Mouse (Mus musculus): ENCODE measurements around the gene Gm10644. TPM values are rescaled to one million over a fixed set of nuclear protein-coding genes. Genes with fewer than 3 reads are reported as not detected.

Gene Gm10644
- polyA plus RNA-seq, 1 experiment from 2014 or later: 1.3 TPM

DNA sequence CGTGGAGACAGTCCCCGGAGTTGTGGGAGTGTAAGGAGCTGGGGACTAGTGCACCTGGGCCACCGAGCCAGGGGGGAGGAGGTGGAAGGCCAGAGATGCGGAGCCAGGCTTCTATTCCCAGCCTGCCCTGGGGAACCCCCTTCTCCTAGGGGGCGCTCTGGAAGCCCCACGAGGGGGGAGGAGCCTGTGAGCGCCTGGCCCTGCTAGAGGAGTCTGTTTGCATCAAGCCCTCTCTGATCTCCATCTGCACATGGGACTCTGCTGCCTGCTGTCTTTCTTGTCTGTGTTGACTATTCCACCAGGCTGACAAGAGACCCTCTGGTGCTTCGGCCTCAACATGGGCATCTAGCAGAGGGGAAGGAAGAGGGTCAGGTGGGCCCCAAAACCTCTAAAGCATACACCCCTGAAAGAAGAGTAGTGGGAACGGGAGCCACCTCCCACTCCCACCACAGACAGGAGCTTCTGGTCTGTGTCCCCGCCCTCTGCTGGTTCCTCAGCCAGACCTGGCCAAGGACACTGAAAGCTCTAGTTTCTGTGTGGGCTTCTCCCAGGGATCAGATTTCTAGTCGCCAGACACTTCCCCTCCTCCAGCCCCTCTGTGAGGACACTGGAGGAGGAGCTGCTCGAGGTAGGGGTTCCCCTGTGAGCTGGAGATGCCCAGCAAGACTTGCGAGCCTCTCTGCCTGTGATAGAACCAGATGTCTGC is 51.9 kb downstream of the Gm10644 start:
- Histone ChIP-seq H3K4me2 (ENCODE audit: low read length) (peak overlapping the region; percentile 69), H3K27ac (ENCODE audit: low read length) (no peak overlapping the region), H3K27me3 (replicated peaks; ENCODE audit: control insufficient read depth, insufficient read depth, low read length) (no peaks in the 10 kb centered on the region), H3K9ac (replicated peaks; ENCODE audit: low read depth, low read length) (peak overlapping the region; percentile 19; the same call in 1 of the 2 replicates), H3K9me3 (ENCODE audit: control insufficient read depth, low read length) (no peaks in the 10 kb centered on the region), H3K4me3 (replicated peaks; ENCODE audit: low read length) (peak overlapping the region; percentile 96), H3K4me1 (replicated peaks; ENCODE audit: control insufficient read depth, insufficient read depth, low read length) (peaks cover 51% of the 10 kb centered on the region), H3K36me3 (ENCODE audit: control insufficient read depth, insufficient read depth) (no peaks in the 10 kb centered on the region)
- no peak for ATAC-seq
- 18% methylated on average over 12 of the region's 13 CpGs for WGBS

DNA sequence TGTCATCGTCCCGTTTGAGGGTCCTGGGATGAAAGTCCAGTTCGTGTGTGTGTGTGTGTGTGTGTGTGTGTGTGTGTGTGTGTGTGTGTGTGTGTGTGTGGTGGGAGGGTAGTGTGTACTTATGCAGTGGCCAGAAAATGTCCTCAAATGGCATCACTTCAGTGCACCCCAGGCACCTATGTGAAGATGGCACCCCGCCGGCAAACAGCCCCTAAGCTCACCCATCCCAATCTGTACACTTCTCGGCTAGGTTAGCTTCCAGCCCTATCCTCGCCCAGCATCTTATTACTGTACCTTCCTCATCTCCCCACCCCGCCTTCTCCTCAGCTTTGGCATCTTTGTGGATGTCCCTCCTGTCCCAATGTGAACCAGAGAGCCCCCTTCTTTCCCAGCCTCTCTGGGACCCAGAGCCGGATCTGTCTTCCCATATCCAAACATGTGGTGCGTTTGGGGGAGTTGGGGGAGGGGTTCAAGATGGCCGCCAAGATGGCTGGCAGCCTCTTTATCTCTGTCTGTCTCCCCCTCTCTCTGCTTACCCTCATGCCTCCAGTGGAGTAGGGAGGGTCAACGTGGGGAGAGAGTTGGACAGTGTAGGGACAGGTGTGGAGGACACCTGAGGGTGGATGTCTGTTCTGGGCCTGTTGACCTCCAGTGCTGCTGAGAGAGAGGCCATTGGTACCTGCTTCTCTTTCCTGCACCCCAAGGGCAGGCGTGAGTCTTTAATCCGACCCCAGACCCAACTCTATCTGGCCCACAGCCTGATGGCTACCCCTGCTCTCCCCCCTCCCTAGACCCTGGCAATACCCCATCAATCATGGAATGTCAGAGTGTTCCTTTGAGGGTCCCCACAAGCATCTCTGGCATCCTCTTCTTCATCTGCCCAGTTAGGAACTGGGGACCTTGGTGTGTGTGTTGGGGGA is 53.2 kb downstream of the Gm10644 start:
- ATAC-seq: no peak
- Histone ChIP-seq H3K4me3 (replicated peaks; ENCODE audit: low read length) (peak overlapping the region; percentile 96), H3K4me2 (ENCODE audit: low read length) (peak overlapping the region; percentile 69), H3K9me3 (ENCODE audit: control insufficient read depth, low read length) (no peaks in the 10 kb centered on the region), H3K27ac (ENCODE audit: low read length) (peak overlapping the region; percentile 99), H3K9ac (replicated peaks; ENCODE audit: low read depth, low read length) (peak overlapping the region; percentile 99), H3K4me1 (replicated peaks; ENCODE audit: control insufficient read depth, insufficient read depth, low read length) (peaks cover 54% of the 10 kb centered on the region), H3K27me3 (replicated peaks; ENCODE audit: control insufficient read depth, insufficient read depth, low read length) (no peaks in the 10 kb centered on the region), H3K36me3 (ENCODE audit: control insufficient read depth, insufficient read depth) (no peaks in the 10 kb centered on the region)
- WGBS: 9% methylated on average over 14 of the region's 14 CpGs

DNA sequence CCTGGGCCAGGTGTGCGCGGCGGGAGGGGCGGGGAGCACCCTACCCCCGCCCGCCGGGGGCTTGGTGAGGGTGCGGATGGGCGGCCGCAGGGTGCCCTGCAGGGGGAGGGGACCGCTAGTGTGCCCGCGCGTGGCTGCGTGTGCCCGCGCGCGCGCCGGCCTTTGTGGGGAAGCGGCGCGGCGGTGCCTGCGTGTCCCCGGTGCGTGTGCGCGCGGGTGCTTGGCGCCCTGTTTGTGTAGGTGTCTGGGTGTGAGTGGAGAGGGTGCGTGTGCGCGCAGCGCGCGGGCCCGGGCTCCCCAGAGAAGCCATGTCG is 54.1 kb downstream of the Gm10644 start:
- Histone ChIP-seq H3K4me2 (ENCODE audit: low read length) (peak overlapping the region; percentile 69), H3K4me1 (replicated peaks; ENCODE audit: control insufficient read depth, insufficient read depth, low read length) (peaks cover 54% of the 10 kb centered on the region)

DNA sequence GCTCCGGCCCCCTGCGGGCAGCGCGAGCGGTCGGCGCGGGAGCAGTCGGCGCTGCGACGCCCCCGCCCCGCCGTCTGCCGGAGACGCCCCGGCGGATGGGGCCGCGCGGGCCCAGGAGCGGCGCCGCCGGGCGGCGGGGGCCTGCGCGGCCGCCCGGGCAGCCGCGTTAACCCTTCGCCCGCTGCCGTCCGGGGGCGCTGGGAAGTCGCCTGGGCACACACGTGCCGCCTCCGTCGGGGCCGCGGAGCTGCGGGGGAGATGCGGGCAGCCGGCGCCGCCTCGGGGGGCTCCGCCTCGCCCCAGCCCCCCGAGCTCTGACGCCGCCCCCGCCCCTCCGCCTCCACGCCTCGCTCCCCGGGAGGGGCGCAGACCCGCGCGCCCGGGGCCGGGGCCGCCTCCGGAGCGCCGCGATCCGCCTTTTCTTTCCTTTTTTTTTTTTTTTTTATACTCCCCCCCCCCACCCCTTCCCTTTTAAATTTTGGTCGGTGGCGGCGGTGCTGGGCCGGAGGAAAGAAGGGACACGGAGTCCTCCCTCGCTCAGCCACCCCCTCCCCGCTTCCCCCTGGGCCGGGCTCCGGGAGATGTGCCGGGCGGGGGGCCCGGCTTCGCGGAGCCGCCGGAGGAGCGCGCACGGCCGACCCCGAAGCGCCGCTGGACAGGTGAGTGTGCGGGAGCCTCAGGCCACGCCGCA is 54.6 kb downstream of the Gm10644 start:
- H3K27ac ChIP-seq (ENCODE audit: low read length): peak overlapping the region; percentile 99
- H3K9ac ChIP-seq (replicated peaks; ENCODE audit: low read depth, low read length): peak overlapping the region; percentile 99
- H3K36me3 ChIP-seq (ENCODE audit: control insufficient read depth, insufficient read depth): no peaks in the 10 kb centered on the region
- under 1% methylated on average over 70 of the region's 100 CpGs for WGBS
- ATAC-seq: peak; percentile 7
- no peaks in the 10 kb centered on the region for H3K27me3 ChIP-seq (replicated peaks; ENCODE audit: control insufficient read depth, insufficient read depth, low read length)
- H3K4me1 ChIP-seq (replicated peaks; ENCODE audit: control insufficient read depth, insufficient read depth, low read length): peaks cover 54% of the 10 kb centered on the region
- H3K4me3 ChIP-seq (replicated peaks; ENCODE audit: low read length): peak overlapping the region; percentile 96
- H3K4me2 ChIP-seq (ENCODE audit: low read length): peak overlapping the region; percentile 69
- H3K9me3 ChIP-seq (ENCODE audit: control insufficient read depth, low read length): no peaks in the 10 kb centered on the region

More for the DNA sequence above, 54.1 kb downstream of the Gm10644 start:
- peak; percentile 2; the same call in 1 of the 2 replicates for ATAC-seq
- 0% methylated on average over 31 of the region's 40 CpGs for WGBS
- H3K27ac ChIP-seq (ENCODE audit: low read length): peak overlapping the region; percentile 99
- H3K9me3 ChIP-seq (ENCODE audit: control insufficient read depth, low read length): no peaks in the 10 kb centered on the region
- H3K9ac ChIP-seq (replicated peaks; ENCODE audit: low read depth, low read length): peak overlapping the region; percentile 99
- H3K4me3 ChIP-seq (replicated peaks; ENCODE audit: low read length): peak overlapping the region; percentile 96
- H3K36me3 ChIP-seq (ENCODE audit: control insufficient read depth, insufficient read depth): no peaks in the 10 kb centered on the region
- no peaks in the 10 kb centered on the region for H3K27me3 ChIP-seq (replicated peaks; ENCODE audit: control insufficient read depth, insufficient read depth, low read length)

DNA sequence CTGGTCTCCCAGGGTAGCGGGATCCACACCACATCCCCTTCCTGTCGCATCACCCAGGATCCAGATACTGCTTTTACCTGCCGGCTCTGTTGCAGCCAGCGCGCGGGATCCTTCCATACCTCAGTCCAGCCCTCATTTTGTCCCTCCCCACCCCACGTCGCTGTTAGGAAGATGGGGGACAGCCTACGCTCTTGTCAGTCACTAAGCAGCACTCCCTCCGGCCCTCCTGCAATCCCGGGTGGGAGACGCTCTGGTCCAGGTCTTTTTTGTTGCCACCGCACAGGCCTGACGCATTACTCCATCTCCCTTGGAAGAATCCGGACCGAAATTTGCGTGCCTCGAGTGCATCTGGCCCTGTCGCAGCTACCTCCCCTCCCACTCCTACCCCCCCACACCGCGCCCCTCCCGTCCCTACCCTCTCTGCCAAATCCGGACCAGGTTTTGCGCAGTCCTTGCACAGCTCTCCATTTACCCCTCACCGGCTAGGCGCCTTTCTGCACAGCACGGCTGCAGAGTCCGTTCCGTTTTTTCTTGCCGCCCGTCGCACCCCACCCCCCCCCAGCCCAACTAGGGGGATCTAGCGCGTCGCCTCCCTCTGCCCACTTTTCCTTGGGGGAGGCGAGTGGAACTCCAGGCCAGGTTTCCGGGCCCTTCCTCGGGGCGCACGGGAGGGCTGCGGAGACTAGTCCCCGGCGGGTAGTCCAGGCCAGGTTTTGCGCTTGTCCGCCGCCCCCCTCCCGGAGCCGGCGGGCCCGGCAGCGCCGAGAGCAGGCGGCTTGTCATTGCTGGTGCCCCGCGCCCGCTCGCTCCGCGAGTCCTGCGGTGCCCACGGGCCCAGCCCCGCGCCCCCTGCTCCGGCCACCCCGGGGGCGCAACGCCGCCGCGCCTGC is 55.4 kb downstream of the Gm10644 start, which contains the start of gene Adgrl1:
TSS of gene Adgrl1 (plus strand) at position 743 of the 890 bp plus-strand sequence.
- ATAC-seq: peak; percentile 91
- Histone ChIP-seq H3K27me3 (replicated peaks; ENCODE audit: control insufficient read depth, insufficient read depth, low read length) (peaks cover 7% of the 10 kb centered on the region; the same call in 1 of the 2 replicates), H3K27ac (ENCODE audit: low read length) (peak within 1 kb of the TSS; percentile 99), H3K9me3 (ENCODE audit: control insufficient read depth, low read length) (no peaks in the 10 kb centered on the region), H3K36me3 (ENCODE audit: control insufficient read depth, insufficient read depth) (no peaks in the 10 kb centered on the region), H3K4me3 (replicated peaks; ENCODE audit: low read length) (peak within 1 kb of the TSS; percentile 96), H3K9ac (replicated peaks; ENCODE audit: low read depth, low read length) (peak within 1 kb of the TSS; percentile 99), H3K4me1 (replicated peaks; ENCODE audit: control insufficient read depth, insufficient read depth, low read length) (peaks cover 49% of the 10 kb centered on the region), H3K4me2 (ENCODE audit: low read length) (peak within 1 kb of the TSS; percentile 69)
- WGBS: under 1% methylated on average over 68 of the region's 70 CpGs

DNA sequence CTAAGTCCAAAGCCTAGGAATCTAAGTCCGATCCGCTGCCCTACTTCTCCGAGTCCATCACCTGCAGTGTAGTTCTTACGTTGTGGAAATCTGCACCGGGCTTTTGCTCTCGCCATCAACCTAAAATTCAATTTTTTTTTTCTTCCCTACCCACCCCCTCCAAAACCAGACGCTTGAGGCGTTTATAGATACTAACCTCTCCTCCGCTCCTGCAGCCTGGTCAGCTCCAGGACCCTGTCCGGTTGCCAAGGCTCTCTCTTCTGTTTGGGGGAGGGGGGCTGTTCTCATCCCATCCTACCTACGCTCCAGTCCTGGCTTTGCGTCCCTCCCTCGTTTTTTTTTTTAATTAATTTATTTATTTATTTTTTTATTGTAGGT is 56.0 kb downstream of the Gm10644 start:
- ATAC-seq: 0 out of 2 replicates have a peak, but pooled peaks have one; percentile 1
- Histone ChIP-seq H3K9me3 (ENCODE audit: control insufficient read depth, low read length) (no peaks in the 10 kb centered on the region), H3K4me2 (ENCODE audit: low read length) (peak overlapping the region; percentile 69), H3K9ac (replicated peaks; ENCODE audit: low read depth, low read length) (peak overlapping the region; percentile 73), H3K27ac (ENCODE audit: low read length) (peak overlapping the region; percentile 99), H3K36me3 (ENCODE audit: control insufficient read depth, insufficient read depth) (no peaks in the 10 kb centered on the region), H3K4me3 (replicated peaks; ENCODE audit: low read length) (peak overlapping the region; percentile 96), H3K4me1 (replicated peaks; ENCODE audit: control insufficient read depth, insufficient read depth, low read length) (peaks cover 43% of the 10 kb centered on the region), H3K27me3 (replicated peaks; ENCODE audit: control insufficient read depth, insufficient read depth, low read length) (peaks cover 7% of the 10 kb centered on the region; the same call in 1 of the 2 replicates)
- WGBS: 0% methylated on average over 13 of the region's 13 CpGs

DNA sequence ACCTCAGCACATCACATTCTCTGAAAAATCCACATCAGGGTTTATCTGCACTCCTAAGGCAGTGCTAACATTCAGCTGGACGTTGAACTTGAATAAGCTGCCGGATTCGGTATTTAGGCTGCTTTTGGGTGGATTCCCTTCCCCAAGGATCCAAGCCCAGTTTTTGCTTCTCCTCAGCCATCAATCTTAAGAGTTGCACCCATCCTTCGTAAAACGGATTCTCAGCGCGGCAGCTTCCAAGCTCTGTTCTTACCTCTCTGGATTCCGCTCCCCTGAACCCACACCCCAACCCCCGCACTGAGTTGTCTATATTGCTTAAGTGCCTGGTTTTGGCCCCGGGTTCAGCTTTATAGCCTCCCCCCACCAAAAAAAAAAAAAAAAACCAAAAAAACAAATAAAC is 56.5 kb downstream of the Gm10644 start:
- WGBS: 4% methylated on average over 10 of the region's 10 CpGs
- no peaks in the 10 kb centered on the region for H3K9me3 ChIP-seq (ENCODE audit: control insufficient read depth, low read length)

DNA sequence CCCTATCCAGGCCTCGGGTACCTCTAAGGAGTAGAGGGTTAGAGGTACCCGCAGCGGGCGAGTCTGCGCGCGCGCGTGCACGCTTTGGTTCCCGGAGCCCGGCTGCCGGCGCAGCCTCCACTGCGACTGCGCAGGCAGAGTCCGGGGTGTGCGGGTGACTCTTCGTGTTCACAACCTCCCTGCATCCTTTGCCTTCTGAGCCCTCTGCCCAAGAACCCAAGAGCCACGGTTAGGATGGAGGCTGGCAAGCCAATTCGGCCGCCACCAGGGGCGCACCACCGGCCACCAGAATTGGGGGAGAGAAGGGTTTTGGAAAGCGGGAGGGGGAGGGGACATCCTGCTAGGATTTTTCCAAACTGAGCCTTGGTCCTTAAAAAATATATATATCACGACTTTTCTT is 57.8 kb downstream of the Gm10644 start:
- no peaks in the 10 kb centered on the region for H3K36me3 ChIP-seq (ENCODE audit: control insufficient read depth, insufficient read depth)
- WGBS: 1% methylated on average over 26 of the region's 26 CpGs
- H3K4me3 ChIP-seq (replicated peaks; ENCODE audit: low read length): peak overlapping the region; percentile 37
- ATAC-seq: no peak
- H3K9ac ChIP-seq (replicated peaks; ENCODE audit: low read depth, low read length): peak overlapping the region; percentile 50
- peak overlapping the region; percentile 69 for H3K4me2 ChIP-seq (ENCODE audit: low read length)
- H3K27ac ChIP-seq (ENCODE audit: low read length): no peak overlapping the region
- peaks cover 7% of the 10 kb centered on the region; the same call in 1 of the 2 replicates for H3K27me3 ChIP-seq (replicated peaks; ENCODE audit: control insufficient read depth, insufficient read depth, low read length)
- H3K4me1 ChIP-seq (replicated peaks; ENCODE audit: control insufficient read depth, insufficient read depth, low read length): peaks cover 26% of the 10 kb centered on the region
- H3K9me3 ChIP-seq (ENCODE audit: control insufficient read depth, low read length): no peaks in the 10 kb centered on the region

More for the DNA sequence above, 56.5 kb downstream of the Gm10644 start:
- Histone ChIP-seq H3K4me3 (replicated peaks; ENCODE audit: low read length) (peak overlapping the region; percentile 96), H3K36me3 (ENCODE audit: control insufficient read depth, insufficient read depth) (no peaks in the 10 kb centered on the region), H3K27me3 (replicated peaks; ENCODE audit: control insufficient read depth, insufficient read depth, low read length) (peaks cover 7% of the 10 kb centered on the region; the same call in 1 of the 2 replicates), H3K4me2 (ENCODE audit: low read length) (peak overlapping the region; percentile 69), H3K27ac (ENCODE audit: low read length) (peak overlapping the region; percentile 99), H3K9ac (replicated peaks; ENCODE audit: low read depth, low read length) (peak overlapping the region; percentile 73), H3K4me1 (replicated peaks; ENCODE audit: control insufficient read depth, insufficient read depth, low read length) (peaks cover 38% of the 10 kb centered on the region)
- no peak for ATAC-seq

Measured in forebrain, embryonic 16.5 days (tissue).